Mouse (Mus musculus) activated CD4-positive, CD25-positive, alpha-beta regulatory T cell (primary cell): ENCODE results near the gene Mier3. TPM values are rescaled to one million over a fixed set of nuclear protein-coding genes. Genes with fewer than 3 reads are reported as not detected.

Experiments used
- polyA plus RNA-seq, 2 experiments: library from polyadenylated mRNA; unstranded; fragments of 100-300 nt; shearing (Covaris generic); gene quantifications; one replicate each; pipeline ENCODE4 v1.2.1; 2017

Gene Mier3
- polyA plus RNA-seq = 10 to 100 TPM in 1 of 2 experiments, 1 to 10 TPM in 1; 9.5 to 11.5 TPM

GRCm38 (mm10) chr13:111680679-111681078 is at the start of gene Mier3:
Mier3 (plus strand) TSS chr13:111680979.

Other genes with a start within 250 kb of the Mier3 start
- 100 to 1,000 TPM; 124 to 142 TPM for gene Gpbp1, start 190.9 kb upstream of the Mier3 start, polyA plus RNA-seq
- gene Gm49496, start 131.0 kb upstream of the Mier3 start, polyA plus RNA-seq = not detected
- gene Gm10198, start 88.2 kb upstream of the Mier3 start, polyA plus RNA-seq = not detected
- gene Map3k1, start 128.0 kb downstream of the Mier3 start, polyA plus RNA-seq = 10 to 100 TPM; 25.1 to 26.5 TPM